Mouse (Mus musculus): ENCODE results near the gene Cryba4.
A peak's percentile ranks its signal among the peaks of the same experiment; 100 is the strongest.

Gene Cryba4

DNA sequence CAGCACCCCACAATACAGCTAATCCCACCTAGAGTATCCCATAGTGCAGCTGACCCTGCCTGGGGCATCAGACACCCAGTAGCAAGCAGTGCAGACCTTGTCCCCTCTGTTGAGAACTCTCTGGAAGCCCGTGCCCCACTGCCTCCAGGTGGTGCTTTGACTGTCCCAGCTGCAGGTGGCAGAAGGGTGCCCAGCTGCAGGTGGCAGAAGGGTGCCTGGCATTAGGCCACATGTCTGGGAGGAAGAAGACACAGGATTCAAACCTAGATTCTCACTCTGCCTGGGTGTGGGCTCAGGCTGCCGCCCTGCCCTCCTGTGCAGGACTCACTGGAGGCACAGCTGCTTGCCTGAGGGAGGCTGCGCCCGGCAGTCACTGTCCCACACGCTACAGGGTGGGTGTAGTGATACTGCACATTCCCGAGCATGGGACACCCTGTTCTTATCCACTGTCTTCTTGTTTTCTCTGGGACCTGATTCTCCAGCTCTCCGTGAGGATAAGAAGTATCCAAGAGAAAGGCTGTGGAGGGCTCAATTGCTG lies 33.3 kb upstream of the Cryba4 start:
- no peak for DNase-seq

DNA sequence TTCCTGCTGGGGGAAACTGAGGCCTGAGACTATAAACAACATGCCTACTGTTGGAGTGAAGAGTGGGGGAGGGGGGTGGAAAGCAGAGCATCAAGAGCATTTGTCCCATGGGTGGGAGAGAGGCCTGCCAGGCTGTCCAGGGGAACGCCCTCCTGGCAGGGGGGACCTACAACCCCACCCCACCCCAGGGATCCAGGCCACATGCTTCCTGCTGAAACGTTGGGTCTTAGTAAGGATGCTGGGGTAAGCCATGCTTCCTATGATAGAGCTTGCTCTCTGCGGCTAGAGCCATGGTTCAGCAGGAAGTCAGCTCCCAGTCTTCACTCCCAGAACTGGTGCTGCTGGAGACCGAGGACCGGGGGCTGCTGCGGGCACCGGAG lies 31.9 kb upstream of the Cryba4 start:
- DNase-seq, result no peak

DNA sequence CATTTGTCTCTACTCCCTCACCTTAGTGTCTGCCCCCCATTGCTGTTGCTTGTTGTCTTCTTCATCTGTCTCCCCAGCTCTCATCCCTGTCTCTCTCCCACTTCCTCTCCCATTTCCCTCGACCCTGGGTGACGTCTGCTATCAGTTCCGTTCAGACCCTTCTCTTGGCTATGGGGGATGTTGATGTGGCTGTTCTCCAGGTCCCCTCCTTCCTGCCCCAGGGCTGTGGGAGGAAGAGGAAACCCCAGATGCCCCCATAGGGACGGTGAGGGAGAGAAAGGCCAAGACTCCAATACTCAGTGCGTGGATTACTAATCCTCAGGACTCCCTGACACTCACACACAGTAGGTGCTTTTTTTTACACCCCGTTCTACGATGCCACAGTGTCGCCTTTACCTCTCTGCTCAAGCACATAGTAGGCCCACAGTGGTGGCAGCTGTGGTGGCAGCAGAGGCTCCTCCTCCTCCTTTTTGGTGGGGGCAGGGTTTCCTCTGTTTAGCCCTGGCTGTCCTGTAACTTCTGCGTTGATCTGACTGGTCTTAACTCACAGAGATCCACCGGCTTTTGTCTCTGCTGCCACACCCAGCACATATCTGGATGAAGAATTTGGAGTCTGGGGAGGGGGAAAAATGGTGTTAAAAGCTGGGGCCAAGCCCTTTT lies 31.4 kb upstream of the Cryba4 start:
- DNase-seq, result peak in 1 of 2 experiments; percentile 62

DNA sequence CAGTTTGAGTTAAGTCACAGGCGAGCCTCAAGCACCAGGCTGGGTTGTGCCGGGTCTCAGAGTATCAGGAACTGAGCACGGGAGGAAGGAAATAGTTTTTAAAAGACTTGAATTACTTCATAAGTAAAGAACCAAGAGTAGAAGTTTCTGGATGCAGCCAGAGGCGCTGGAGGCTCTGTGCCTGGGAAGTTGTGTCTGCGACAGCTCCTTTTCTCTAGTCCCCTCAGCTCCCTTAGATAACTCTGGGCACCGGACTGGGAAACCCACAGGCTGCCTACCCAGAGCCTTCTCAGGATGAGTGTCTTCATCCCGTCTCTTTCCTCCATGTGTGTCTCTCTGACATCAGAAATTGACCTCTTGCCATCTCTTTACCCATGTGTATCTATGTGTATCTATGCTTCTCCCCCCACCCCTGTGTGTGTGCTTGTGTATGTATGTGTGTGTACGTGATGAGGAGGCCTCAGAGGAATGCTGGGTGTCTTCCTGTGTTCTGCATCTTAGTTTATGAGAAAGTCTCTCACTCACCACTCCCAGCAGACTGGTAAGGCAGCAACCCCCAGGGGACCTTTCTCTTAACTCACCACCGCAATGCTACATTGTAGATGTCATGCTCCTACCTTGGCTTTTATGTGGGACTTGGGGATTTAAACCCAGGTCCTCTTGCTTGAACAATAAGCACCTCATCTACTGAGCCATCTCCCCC lies 30.6 kb upstream of the Cryba4 start:
- DNase-seq, result no peak

DNA sequence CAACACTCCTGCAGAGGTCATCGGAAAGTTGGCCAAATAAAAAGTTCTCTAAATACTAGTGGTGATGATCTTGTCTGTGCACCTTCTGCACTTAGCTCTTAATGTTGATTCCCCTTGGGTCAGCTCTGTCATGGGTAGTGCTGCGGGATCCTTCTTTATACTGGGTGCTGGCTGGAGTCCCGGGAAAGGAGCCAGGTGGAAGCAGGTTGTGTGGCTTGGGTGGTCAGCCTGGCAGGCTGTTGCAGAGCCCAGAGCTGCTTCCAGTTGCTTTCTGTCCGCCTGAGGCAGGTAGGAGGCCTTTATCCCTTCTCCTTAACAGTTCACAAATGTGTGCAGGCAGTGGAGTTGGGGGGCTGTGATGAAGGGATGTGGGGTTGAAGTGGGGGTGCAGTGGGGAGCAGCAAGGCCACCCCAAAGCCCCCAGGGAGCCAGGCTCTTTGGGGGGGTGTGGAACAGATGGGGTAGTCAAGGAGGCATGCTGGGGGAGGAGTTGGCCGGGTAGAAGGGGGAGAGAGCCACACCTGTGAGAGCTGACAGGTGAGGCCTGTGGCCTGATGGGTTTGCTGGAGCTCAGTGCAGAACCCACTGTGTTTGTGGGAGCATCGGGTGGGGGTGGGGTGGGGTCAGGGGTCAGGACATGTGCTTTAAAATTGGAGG lies 29.9 kb upstream of the Cryba4 start:
- DNase-seq, result no peak

DNA sequence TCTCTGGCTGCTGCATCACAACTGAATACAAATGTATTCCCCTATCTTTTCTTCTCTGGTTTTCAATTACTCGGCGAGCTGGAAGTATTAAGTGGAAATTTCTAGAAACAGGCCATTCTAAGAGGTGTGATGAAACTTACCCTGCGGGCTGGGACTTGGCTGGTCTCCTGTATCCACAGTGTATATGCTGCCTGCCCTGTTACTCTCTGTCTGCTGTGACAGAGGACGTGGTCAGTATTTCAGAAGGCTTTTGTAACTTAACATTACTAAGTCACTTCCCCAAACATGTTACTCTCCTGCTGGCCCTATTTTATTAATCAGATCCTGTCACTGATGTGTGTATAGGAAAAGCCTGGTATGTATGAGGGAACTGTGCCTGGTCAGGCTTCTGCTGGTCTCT lies 29.4 kb upstream of the Cryba4 start:
- no peak for DNase-seq

DNA sequence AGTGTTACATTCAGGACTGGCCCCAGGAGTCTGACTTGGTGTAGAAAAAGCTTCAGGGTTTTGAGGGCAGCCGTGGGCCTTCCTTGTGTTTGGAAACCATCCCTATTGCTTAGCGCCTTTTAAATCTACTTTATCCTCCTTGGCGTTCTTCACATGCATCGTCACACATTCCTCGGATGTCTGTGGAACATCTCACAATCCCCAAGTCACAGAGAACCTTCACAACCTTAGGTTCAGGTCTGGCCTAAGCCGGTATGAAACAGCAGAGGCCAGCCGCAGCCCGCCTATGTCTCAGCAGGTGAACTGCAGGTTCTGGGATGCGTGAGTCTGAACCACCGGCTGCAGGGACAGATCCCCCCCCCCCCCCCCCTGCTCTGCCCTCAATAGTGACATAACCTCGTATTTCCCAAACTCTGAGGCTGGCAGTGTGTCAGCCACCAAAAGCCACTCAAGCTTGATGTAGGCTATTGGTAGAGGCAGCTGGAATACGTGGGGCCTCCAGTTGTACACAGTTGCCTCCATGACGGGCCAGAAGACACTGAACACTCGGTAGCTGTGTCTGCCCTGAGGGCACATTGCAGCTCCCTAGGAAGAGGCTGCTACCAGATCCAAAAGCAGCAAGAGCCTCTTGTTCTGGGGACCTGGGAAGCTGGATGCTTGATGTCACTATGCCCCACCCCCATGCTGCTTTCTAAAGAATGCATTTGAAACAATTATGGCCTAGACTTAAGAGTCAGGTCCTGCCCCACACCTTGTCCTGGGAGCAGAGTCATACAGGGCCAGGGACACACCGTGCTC lies 28.7 kb upstream of the Cryba4 start:
- DNase-seq, result no peak

DNA sequence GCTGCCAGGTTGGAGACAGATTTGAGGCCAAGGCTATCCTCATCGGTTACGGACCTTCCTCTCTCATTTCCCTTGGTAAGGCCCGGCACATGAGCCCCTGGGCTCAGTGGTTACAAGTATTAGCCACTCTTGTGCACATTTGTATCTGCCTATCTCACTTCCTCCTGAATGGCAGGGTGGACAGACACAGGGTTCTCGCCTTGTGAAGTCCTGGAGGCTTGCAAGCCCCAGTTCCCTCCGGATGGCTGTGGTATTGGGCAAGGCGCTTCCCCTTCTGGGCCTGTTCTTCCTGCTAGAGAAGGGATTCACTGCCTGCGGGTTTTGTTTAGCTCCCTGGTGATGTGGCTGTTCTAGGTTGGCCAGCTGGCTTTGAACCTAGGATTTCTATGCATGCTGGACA lies 27.8 kb upstream of the Cryba4 start:
- DNase-seq, result no peak

DNA sequence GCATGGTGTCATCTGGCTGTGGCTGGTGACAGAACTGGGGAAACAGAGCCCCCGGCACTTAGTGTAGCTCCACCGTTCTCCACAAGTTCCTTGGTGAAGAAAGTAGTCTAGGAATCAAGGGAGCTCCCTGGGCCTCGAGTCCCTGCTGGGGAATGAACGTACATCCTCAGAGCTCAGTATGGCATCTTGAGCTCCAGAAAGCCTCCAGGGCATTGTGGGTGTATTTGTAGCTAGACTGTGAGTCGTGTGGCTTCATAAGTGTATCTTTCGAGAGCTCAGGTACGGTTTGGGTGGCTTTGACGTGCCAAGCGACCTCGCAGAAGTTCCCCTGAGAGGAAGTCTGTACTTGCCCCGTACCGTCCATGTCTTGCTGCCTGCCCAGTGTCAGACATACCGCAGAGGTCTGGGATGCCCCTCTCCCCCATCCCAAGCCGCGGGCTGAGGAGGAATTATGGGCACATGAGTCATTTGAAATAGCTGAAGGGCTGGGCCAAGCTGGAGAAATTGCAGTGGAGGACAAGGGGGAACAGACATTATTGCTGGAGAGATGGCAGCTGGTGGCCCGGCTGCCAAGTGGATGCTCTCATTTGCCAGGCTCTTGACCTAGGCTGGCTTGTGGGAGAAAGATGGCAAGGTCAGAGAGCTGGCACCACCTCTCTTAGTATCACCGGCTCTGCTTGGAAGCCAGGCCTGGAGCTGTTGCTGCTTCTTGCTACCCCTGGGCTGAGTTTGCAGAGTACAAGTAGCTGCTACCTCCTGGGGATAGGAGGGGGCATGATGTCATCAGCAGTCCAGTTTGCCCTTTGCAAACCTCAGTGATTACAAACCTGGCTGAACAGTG lies 27.1 kb upstream of the Cryba4 start:
- no peak for DNase-seq

DNA sequence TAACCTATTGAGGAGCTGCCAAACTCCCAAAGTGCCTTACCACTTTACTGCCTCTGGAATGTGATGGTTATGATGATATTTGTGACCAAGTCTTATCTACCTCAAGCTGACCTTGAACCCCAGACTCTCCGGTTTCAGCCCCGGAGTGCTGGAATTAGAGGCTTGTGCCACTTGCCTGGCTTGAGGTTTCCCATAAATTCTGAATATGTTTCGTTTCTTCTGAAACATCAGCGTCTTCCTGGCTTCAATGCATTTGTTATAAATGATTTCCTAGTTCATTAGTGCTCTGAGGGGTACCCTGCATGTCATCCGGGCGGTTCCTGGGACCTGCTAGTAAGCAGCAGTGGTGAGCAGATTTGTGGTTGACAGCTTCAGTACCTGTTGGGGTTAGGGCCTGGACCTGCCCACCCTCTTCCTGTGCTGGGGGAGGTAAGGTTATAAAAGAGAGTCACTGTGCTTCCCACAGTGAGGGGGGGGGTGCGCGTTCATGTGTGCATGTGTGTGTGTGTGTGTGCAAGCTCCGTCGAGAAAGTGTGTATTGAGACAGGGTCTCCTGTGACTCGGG lies 25.7 kb upstream of the Cryba4 start:
- DNase-seq, result no peak

DNA sequence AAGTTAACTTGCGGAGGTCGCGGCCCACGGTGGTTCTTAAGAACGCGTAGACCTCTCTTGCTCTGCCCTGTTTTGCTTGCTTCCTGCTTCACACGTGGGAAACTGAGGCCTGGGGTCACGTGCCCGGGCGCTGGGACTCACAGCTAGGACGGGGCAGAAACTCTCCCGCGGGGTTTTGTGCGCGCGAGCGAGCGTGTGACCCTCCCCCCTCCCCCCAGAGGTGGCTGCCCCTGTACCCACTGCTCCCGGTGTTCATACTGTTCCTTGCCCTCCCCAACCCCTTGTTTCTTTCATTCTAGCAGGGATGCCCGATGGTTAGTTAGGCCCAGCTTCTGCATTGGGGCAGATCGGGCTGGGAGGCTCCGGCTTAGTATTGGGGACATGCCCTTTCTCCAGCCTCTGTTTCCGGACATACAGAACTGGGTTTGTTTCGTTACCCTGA lies 24.6 kb upstream of the Cryba4 start:
- no peak for DNase-seq

DNA sequence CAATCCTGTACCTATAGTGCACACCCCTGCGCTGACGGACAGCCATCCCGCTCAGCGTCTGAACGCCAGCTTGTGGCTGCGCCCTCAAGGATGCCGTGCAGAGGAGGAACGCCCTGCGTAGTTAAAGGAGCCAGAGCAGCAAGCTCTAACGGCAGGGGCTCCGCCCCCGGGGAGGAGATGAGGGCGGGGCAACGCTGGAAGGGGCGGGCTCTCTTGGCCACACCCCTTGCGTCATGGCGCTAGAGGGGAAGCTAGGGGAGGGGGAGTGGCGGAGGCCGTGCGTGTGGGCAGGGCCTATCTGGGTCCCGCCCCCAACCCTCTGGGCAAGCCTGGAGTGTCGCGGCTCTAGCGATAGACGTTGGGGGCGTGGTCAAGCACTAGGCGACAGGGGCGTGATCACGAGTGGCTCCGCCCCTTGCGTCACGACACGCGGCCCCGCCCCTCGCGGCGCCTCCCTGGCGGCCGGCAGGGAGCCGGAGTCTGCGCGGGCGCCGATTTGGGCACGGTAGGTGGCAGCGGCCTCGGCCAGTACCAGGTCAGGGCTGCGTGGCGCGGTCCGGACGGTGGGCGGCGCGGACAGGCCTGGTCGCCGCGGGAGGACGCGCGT lies 24.1 kb upstream of the Cryba4 start, which contains the start of gene Tpst2:
TSS of gene Tpst2 (plus strand) at position 425 of the 607 bp plus-strand sequence.
- DNase-seq, result peak; percentile 100

DNA sequence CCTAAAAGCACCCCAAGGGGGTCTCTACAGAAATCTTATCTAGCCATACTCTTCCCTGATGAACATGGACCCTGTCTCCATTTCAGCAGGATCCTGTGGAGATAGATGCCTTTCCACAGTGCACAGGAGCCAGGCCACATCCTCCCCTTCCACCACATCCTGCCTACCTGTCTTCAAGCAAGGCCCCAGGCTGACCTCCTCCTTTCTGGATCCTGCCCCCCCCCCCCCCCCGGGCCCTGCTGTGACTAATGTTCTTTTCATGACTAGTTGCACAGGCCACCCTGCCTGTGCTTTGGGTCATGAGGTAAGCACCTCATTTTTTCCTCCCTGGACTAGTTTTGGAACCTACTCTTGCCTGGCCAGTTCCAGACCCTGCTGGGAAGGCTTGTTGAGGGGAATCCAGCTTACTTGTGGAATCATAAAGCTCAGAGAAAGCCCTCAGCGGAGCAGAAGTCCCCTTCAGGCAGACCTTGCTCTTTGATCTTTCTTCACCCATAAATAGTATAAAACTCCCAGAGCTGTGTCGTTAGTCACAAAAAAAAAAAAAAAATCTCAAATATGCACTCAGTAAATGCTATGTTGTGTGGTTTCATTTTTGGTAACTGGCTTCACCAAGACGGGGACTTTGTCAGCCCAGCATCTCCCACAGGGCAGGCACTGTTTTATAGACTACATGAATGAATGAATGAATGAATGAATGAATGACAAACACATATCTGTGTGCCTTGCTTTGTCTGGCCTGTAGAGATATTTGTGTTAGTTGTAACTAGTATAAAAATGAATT lies 22.9 kb upstream of the Cryba4 start:
- DNase-seq, result no peak

DNA sequence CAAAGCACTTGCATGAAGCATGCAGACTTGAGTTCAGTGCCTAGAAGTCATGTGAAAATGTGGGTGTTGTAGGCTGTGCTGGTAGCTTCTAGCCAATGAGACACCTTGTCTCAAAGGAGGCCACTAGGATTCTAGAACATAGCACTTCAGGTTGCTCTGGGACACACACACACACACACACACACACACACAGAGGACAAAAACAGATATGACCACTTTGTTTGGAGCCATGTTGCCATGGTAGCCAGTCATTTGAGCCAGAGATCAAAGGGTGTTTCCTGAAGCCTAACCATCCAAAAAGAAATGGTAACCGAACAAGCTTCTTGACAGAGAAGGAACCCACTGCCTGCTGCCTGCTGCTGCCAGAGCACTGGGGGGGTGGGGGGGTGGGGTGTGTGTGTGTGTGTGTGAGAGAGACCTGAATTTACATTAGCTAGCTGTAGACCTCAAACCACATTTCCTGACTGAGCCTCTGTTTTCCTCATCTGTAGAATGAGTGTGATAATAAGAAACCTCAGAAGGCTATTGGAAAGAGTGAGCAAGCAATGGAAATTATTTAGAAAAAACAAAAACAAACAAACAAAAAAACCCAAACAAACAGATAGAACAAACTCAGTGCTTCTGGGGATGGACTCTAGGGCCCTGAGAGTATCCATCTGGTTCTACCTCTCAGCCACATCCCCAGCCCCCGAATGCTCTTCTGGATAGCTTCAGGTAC lies 21.6 kb upstream of the Cryba4 start:
- no peak for DNase-seq

DNA sequence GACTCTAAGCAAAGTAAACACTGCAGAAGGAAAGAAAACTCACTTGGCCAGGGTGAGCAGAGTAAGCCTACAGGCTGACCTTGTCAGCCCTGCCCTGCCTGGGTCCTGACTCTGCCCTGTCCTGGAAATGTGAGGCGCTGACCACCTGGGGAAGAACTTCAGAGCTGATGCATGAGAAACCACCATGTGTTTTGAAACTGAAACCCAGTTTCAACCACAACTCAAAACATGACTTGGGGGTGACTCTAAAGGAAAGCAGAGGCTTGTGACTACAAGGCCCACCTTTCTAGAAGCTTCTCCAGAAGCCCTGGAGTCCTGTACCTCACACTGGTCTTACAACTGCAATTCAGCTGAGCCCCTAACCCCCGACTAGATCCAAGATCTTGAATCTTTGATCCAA lies 20.6 kb upstream of the Cryba4 start:
- DNase-seq, result no peak

DNA sequence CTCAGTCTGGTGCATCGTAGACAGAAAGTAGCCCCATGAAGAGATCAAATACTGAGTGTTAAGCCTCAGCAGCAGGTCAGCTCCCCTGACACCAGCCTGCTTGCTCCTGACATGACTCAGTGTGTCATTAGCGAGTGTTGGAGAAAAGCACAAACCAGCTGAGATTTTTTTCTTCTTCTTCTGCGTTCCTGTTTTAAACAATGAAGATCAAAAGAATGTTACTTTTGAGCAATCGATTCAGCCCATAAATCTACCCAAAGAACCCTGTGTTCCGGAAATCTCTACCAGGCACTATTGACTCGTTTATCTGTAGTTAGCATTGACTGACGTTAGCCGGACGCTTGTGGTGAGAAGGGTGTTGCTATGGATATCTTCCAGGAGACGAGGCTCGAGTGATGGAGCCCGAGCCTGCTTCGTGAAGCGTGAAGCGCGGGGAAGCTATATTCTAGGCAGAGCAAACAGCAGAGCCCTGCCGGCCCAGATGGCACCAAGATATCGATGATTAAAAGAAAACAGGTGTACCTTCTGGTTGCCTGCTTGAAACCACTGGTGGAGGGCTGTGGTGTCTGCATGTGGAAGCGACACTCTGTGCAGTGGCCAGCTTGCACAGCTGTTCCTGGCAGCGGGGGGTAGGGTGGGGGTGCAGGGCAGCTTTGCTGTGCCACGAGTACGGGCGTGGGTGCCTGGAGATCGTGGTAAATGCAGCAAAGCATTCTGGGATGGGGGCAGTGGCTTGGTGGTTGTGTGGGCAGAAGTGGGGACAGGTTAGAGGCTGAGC lies 18.6 kb upstream of the Cryba4 start:
- DNase-seq, result no peak

DNA sequence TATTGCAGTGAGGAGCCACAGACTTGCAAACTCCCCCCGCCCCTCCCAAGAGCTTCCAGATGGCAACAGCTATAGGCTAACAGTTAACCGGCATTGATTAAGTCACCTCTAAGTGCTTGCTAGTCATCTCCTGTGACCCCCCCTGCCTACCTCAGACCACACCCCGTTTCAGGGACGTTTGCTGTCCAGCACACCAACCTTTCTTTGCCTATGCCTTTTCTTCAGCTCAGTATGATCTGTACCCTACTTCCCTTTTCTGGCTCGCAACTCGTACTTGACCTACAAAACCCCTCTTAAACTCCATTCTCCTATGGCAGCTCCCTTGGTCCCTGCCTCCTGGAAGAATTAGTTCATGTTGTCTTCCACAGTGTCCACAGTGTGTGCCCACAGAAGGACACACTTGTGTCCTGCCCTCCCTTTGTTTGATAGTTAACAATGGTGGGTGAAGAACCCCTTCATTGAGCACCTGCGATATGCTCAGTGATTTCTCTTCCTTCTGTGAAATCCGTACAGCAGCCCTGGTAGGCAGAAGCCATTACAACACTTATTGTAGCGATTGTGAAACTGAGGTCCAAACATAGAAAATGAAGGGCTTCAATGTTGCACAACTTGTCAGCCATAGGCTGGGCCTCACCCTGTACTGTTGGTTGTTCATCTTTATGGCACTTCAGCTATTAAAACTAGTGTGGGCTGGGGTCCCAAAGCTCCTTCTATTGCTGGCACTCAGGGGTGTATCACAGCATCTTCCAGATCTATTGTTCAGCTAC lies 13.9 kb upstream of the Cryba4 start:
- no peak for DNase-seq

DNA sequence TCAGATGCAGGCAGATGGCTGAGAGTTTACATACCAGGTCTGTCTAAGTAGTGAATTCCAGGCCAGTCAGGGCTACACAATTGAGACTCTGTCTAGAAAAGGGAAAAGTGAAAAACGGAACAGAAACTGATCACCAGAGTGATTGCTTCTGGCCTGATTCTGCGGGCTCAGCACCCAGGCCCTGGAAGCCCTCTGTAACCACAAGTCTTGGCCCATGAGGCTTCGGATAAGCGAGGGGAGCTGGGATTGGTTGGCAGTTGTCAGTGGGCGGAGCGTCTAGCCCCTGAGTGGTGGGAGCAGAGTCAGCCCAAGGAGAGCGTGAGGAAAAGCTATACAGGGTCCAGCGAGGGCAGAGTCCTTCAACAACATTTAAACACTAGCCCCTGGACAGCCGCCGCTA lies 13.2 kb upstream of the Cryba4 start:
- DNase-seq, result no peak

Data from kidney, adult 8-10 months (tissue).